Mouse (Mus musculus) small intestine, adult 2 months (tissue): Measurements from ENCODE around the gene Aprt.

Experiments used
- CTCF ChIP-seq: fragments of 200-500 bp; IDR thresholded peaks from 2 replicates; pipeline ENCODE4 v1.5.1; 2012; ENCODE audit warnings: low read depth, mild to moderate bottlenecking, control low read depth, inconsistent platforms, low read length, moderate library complexity, mixed read lengths; ENCODE audit not compliant: insufficient replicate concordance, insufficient read length; ENCODE audit errors: extremely low read depth
- POLR2A ChIP-seq: fragments of 200-500 bp; IDR thresholded peaks from 2 replicates; pipeline ENCODE4 v1.6.1; 2012; ENCODE audit warnings: low read depth, mild to moderate bottlenecking, control low read depth, inconsistent platforms, low read length, moderate library complexity

DNA sequence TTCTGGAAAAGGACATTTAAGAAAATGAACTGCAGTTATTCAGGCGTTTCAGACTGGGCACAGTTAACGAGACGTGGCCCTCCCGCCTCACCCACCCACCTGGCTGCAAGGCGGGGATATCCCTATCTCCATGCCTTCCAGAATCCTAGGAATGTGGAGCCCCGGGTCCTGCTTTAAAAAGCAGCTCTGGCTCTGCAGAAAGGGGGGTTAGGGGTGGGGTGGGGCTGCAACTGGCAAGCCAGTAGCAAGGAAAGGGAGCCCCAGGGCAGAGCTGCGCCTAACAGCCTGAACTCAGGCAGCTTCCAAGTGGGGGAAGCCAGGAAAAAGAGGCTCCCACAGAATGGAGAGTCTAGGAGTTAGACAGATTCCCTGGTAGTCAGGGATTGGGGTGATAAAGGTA, 2.5 kb upstream of the Aprt start:
- TF ChIP-seq POLR2A = no peak
- no peak for TF ChIP-seq CTCF
